Mouse (Mus musculus) brain, embryonic 14.5 days (tissue): Measurements from ENCODE around the gene Nr2f6.

Source experiments
- CTCF ChIP-seq: fragments of 200-500 bp; IDR thresholded peaks from 2 replicates; pipeline ENCODE4 v1.5.1; 2012; ENCODE audit warnings: inconsistent platforms, mild to moderate bottlenecking, moderate library complexity, borderline replicate concordance; ENCODE audit not compliant: insufficient read depth, insufficient read length; ENCODE audit errors: extremely low read depth
- POLR2A ChIP-seq: fragments of 200-500 bp; IDR thresholded peaks from 2 replicates; pipeline ENCODE4 v1.6.1; 2012; ENCODE audit warnings: mild to moderate bottlenecking, inconsistent platforms, borderline replicate concordance; ENCODE audit not compliant: poor library complexity, insufficient read depth, insufficient read length, severe bottlenecking; ENCODE audit errors: extremely low read depth

DNA sequence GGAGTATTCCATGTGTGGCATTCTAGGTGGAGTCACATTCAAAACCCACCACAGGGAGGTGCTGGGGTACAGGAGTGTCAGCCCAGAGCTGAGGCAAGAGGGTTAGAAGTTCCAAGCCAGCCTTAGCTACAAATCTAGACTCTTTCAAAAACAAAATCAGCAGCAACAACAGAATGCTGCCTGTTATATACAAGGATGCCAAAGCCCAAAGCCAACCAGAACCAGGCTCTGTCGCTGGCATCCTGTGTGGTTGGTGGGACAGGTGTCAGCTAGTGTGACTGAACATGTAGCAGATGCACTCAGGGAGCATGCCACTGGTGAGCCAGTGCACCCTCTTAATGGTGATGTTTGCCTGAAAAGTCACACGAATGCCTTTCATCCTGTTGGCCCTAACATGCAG is 19.1 kb upstream of the Nr2f6 start:
- no peak for TF ChIP-seq CTCF
- TF ChIP-seq POLR2A = no peak
